In the genomic region with DNA sequence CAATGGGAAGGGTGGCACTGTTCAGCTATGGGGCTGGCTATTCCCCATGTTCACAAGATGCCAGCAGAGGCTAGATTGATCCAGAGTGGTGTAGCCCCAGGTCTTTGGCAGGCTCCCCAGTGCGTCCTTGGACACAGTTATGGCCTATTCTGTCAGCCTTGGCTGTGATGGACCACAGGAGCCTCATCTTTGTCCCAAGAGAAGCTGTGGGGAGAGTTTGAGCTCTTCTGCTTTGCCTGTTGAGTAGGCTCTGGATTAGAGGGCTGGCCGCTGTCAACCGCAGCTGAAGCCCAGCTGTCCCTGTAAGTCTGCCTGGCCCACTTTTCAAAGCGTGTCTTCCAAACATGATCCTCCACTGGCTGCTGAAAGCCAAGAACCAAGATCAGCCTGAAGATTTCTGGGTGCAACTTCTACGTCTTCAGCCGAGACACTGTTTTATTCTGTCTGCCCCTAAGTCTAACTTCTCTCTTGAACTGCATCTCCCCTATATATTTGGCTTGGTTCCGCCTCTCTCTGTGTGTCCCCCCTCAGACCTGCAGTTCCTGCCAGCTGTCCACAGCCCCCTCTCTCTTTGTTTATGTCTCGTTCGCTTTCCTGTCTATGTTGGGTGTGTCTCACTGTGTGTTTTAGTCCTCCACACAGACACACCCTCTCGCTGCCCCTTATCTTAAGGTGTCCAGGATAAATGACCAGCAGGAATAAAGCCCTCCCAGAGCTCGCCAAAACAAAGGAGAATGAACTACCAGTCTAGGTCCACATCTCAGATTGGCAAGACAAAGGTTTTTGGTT, we compare ENCODE assay signal across 8 mouse cellular contexts. TPM values are rescaled to one million over a fixed set of nuclear protein-coding genes. Genes with fewer than 3 reads are reported as not detected.
DNase-seq lines count a peak whose midpoint lies in the region.

No protein-coding gene starts in this region.

- intact Hi-C loops in left cerebral cortex, postnatal 4 days (cut with DNase I), result no loop called here

- peak; percentile 45 for DNase-seq in left cerebral cortex, postnatal 4 days
- DNase-seq in left cerebral cortex, adult 11 months (ENCODE audit: low spot score), result no peak
- peak; percentile 71 to 76 for DNase-seq in gastrocnemius, adult 8-10 months (ENCODE audit: low spot score in 2 of 2)
- peak; percentile 33 for DNase-seq in heart, postnatal 4 days
- DNase-seq in lung, postnatal 4 days, result peak; percentile 45 to 74
- no peak for DNase-seq in neural tube, embryonic 10.5 days (ENCODE audit: extremely low spot score, low spot score)
- DNase-seq in thymus, postnatal 4 days, result no peak
- no peak for DNase-seq in cerebellum, adult 8-10 months

RNA-seq across cellular contexts. Expression of a gene that starts 56.7 kb away (rescaled TPM):
- total RNA-seq in left cerebral cortex, postnatal 4 days (2021), result 10 to 100 TPM; 51.2 TPM
- total RNA-seq in gastrocnemius, adult 8-10 months (2022), result 10 to 100 TPM; 60.2 to 66.9 (median 64.5) TPM
- 10 to 100 TPM; 42.0 to 43.5 TPM for total RNA-seq in heart, postnatal 4 days (2021)

Comparison
In these comparisons a context has a peak if more than half of its experiments do, and no peak if none do; other contexts are left out.
1. DNase-seq: peak in left cerebral cortex, postnatal 4 days (single experiment), gastrocnemius, adult 8-10 months (2 of 2), heart, postnatal 4 days (single experiment) and lung, postnatal 4 days (2 of 2); none in left cerebral cortex, adult 11 months (single experiment), neural tube, embryonic 10.5 days (single experiment), thymus, postnatal 4 days (single experiment) and cerebellum, adult 8-10 months (single experiment).